Mouse (Mus musculus) embryonic stem cell, embryonic (primary cell): ENCODE results near the gene Npr1.

Experiments used
- CTCF ChIA-PET, 4 experiments: fragments of 300-600 bp in 2 of 4; fragments of 350-600 bp in 2 of 4; sonication (Branson Sonifier 250); formaldehyde crosslinking; loops; one replicate each; lab custom pipeline; 2022; ENCODE audit warnings: inconsistent platforms in 2 of 4; lab: Charles Lee
- POLR2A ChIA-PET, 4 experiments: fragments of 300-600 bp in 2 of 4; fragments of 350-600 bp in 2 of 4; sonication (Branson Sonifier 250); formaldehyde crosslinking; loops; one replicate each; lab custom pipeline; 2022; ENCODE audit warnings: antibody characterized with exemption in 4 of 4, inconsistent platforms in 1 of 4; lab: Charles Lee

The Npr1 gene

DNA sequence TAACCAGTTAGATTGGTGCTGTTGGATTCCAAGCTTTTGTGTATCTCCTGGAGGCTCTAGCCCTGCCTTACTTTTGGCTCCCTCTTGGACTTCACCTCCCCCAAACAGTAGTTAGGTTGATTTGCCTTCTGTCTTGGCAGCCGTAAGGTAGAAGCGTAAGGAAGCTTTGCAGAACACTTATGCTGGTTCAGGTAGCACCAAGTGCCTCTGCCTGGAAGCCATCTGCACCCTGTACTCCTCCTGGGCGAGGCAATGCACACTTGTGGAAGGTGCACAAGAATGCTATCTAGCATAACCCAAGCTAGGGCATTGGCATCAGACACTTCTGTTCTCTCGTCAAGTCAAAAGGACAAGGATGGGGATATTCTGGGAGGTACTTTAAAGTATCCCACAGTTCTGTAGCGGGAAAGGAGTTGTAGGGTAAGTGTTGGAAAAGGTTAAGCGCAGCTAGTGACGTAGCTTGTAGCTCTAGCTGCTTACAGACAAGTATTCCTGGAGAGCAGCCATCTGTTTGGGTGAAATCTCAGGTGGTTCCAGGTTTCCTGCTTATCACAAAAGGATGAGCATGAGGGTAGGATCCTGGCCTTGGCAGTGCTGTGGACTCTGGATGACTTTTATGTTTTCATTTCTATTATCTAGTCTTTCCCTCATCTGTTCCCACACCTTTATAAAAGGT is 30.3 kb upstream of the Npr1 start:
- CTCF ChIA-PET: no interaction called here
- POLR2A ChIA-PET: interaction anchor here (0.8 to 19.9 kb wide), 16 partner anchors 0 to 143 kb away, joined by 3 to 802 read pairs (median 8); partner anchors contain the start of genes Chtop (in 3 of the 4), S100a1 (in 1 of the 4), S100a13 (in 1 of the 4) and S100a14 (in 1 of the 4)

GRCm38 (mm10) chr3:90493831-90494540 is 28.3 kb upstream of the Npr1 start:
- ChIA-PET POLR2A (interaction anchor here in 3 of 4 experiments (0.9 to 19.9 kb wide), 17 partner anchors 8 to 247 kb away, joined by 3 to 802 read pairs (median 4); partner anchors contain the start of genes Chtop (in 3 of the 3), S100a1 (in 1 of the 3), S100a13 (in 1 of the 3) and S100a14 (in 1 of the 3)), CTCF (no interaction called here)

GRCm38 (mm10) chr3:90491350-90491749 is 25.7 kb upstream of the Npr1 start:
- ChIA-PET CTCF (interaction anchor here (0.5 to 3.1 kb wide), 47 partner anchors 9 to 751 kb away, joined by 3 to 33 read pairs (median 4); partner anchors contain the start of genes S100a7a (in 3 of the 4), S100a16 (in 1 of the 4), S100a3 (in 1 of the 4) and Slc27a3 (in 1 of the 4)), POLR2A (interaction anchor here (0.6 to 19.9 kb wide), 63 partner anchors 9 to 280 kb away, joined by 3 to 802 read pairs (median 5); partner anchors contain the start of genes Chtop (in 3 of the 4), S100a14 (in 2 of the 4), Slc27a3 (in 2 of the 4) and Ilf2 (in 1 of the 4))

DNA sequence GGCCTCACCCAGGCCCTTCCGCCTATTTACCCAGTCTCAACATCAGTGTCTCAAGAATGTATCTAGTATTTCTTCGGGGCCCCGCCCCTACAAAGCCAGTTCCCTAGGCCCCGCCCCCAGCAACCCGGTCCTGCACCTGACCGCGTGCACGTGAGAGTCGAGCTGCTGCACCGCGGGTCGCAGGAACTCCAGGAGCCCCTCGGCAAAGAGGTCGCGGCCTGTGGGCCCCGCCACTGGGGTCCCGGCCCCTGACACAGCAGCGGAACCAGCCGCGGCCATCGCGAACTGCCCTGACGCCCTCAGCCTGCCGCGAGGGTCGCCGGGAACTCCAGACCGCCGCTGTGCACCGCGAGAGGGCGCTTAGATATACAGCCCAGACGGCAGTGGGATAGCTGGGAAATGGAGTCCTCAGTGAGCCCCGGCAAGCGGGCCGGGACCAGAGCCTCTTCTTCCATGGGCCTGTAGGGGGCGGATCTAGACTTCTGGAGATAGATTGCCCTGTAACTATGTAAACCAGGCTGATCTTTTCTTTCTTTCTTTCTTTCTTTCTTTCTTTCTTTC is 25.1 kb upstream of the Npr1 start, which contains the start of gene Snapin:
Gene Snapin, minus strand, starts transcription at position 338 of the 561 bp plus-strand sequence.
- ChIA-PET CTCF (interaction anchor here (0.5 to 3.1 kb wide), 51 partner anchors 9 to 752 kb away, joined by 3 to 33 read pairs (median 4); partner anchors contain the start of genes S100a7a (in 3 of the 4), S100a16 (in 1 of the 4), S100a3 (in 1 of the 4) and Slc27a3 (in 1 of the 4)), POLR2A (interaction anchor here (0.6 to 19.9 kb wide), 70 partner anchors 9 to 279 kb away, joined by 3 to 802 read pairs (median 4); partner anchors contain the start of genes Chtop (in 3 of the 4), S100a14 (in 2 of the 4), Slc27a3 (in 2 of the 4) and Gatad2b (in 1 of the 4))

DNA sequence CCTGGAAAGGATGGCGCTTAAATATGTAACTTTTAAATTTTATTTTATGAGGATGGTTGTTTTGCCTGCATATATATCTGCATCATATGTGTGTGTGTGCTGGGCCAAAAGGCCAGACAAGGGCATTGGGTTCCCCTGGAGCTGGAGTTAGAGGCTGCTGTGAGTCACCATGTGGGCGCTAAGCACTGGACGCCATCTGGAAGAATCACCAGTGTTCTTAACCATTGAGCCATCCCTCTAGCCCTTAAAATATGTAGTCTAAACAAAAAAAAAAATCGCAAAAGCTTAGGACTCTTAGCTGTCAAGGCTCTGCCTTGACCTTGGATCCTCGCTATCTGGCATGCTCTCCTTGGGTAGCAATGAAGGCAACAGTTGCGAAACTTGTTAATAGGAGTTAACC is 22.9 kb upstream of the Npr1 start:
- POLR2A ChIA-PET: interaction anchor here in 3 of 4 experiments (0.5 to 19.9 kb wide), 8 partner anchors 10 to 241 kb away, joined by 3 to 802 read pairs (median 11); partner anchors contain the start of genes Chtop (in 1 of the 3), S100a1 (in 1 of the 3), S100a13 (in 1 of the 3) and Slc27a3 (in 1 of the 3)
- CTCF ChIA-PET: interaction anchor here in 1 of 4 experiments (0.7 to 1.4 kb wide), 2 partner anchors 76 to 222 kb away, joined by 3 to 4 read pairs; no protein-coding TSS in a partner anchor

DNA sequence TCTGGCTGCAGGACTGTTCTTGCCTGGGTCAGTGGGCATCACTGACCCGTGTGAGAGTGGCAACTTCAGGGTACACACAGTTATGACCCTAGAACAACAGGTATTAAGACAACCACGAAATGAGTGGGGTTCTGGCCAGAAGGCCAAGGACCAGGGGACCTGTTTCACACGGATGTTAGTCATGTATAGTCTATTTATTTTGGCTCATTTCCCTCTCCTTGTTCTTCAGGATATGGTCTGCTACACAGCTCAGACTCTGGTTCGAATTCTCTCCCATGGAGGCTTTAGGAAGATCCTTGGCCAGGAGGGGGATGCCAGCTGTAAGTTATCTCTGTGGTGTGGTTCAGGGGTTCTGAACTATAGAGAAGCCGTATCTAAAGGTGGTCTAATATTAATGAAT is 21.3 kb upstream of the Npr1 start:
- ChIA-PET CTCF (interaction anchor here in 2 of 4 experiments (0.6 to 1.4 kb wide), 2 partner anchors 74 to 135 kb away, joined by 3 to 4 read pairs; no protein-coding TSS in a partner anchor), POLR2A (interaction anchor here (0.5 to 19.9 kb wide), 9 partner anchors 9 to 114 kb away, joined by 3 to 802 read pairs (median 6); partner anchors contain the start of genes Chtop (in 1 of the 4), S100a1 (in 1 of the 4) and S100a13 (in 1 of the 4))

DNA sequence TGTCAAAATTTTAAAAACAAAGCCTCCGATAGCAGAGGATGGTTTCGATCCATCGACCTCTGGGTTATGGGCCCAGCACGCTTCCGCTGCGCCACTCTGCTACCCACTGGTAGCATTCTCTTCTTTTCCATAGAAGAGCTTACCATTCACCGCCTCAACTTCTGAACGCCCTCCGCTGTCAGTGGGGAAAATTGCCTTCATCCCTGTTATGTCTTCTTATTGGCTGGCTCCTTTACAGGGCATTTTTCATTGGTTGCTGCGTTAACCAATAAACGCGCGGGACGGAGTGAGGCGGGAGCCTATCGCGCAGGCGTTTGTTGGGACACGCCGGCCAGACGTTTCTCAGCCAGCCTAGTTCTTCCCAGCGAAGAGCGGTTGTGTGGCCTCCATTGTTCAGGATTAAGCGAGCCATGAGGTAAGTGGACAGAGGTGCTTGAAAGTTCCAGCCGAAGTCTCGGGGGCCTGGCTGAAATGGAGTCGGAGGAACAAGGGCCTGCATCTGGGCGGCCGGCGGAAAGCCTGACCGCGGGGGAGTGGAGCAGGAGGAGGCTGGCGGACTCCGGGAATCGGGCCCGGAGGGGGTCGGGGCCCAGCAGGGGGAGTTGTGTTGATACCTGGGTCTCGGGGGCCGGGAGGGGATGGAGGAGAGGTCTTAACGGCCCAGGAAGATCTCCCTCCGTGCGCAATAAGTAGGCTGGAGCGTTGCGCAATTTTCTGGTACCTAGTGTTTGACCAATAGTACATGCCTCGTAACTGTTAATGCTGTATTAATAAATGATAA is 10.4 kb upstream of the Npr1 start, which contains the start of gene Ilf2:
Gene Ilf2, plus strand, starts transcription at position 296 of the 781 bp plus-strand sequence.
- POLR2A ChIA-PET: interaction anchor here (0.6 to 1.6 kb wide), 32 partner anchors 8 to 228 kb away, joined by 3 to 9 read pairs (median 4); partner anchors contain the start of genes Snapin (in 2 of the 4), S100a14 (in 1 of the 4) and Slc39a1 (in 1 of the 4)
- CTCF ChIA-PET: interaction anchor here in 3 of 4 experiments (0.7 to 0.9 kb wide), 6 partner anchors 15 to 177 kb away, joined by 3 to 7 read pairs (median 4); partner anchors contain the start of gene Snapin (in 1 of the 3)

DNA sequence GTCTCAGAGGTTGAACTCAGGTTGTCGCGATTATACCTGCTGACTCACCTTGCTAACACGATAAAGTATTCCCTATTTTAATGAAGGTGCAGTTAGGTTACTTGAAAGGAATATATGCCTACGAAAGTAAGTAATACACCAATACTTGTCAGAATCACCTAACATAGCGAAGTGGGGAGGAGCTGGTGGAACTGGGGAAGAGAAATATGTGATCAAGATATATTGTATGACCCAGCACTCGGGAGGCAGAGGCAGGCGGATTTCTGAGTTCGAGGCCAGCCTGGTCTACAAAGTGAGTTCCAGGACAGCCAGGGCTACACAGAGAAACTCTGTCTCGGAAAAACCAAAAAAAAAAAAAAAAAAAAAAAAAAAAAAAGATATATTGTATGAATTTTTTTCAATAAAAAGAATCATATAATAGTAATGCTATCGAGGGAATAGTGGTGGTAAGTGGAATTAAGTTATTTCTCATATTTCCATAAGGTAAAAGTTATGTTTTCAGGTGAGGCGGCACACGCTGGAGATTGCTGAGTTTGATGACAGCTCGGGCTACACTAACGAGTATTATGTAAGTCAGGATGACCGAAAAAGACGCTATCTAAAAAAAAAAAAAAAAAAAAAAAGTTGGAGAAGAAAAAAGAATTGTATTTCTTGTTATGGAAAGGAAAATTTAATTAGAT is 9.6 kb upstream of the Npr1 start:
- POLR2A ChIA-PET: interaction anchor here (0.6 to 1.6 kb wide), 34 partner anchors 9 to 254 kb away, joined by 3 to 9 read pairs (median 4); partner anchors contain the start of genes Snapin (in 2 of the 4), S100a14 (in 1 of the 4) and Slc39a1 (in 1 of the 4)
- CTCF ChIA-PET: interaction anchor here in 3 of 4 experiments (0.7 to 0.9 kb wide), 8 partner anchors 15 to 219 kb away, joined by 3 to 7 read pairs (median 5); partner anchors contain the start of gene Snapin (in 1 of the 3)

GRCm38 (mm10) chr3:90472213-90472612 is 6.5 kb upstream of the Npr1 start:
- POLR2A ChIA-PET: interaction anchor here in 2 of 4 experiments (0.6 to 1.0 kb wide), 2 partner anchors 18 to 41 kb away, joined by 3 read pairs; partner anchors contain the start of gene Snapin (in 1 of the 2)
- CTCF ChIA-PET: interaction anchor here in 1 of 4 experiments (0.9 kb wide), 1 partner anchor 8 kb away, joined by 3 read pairs; no protein-coding TSS in a partner anchor

DNA sequence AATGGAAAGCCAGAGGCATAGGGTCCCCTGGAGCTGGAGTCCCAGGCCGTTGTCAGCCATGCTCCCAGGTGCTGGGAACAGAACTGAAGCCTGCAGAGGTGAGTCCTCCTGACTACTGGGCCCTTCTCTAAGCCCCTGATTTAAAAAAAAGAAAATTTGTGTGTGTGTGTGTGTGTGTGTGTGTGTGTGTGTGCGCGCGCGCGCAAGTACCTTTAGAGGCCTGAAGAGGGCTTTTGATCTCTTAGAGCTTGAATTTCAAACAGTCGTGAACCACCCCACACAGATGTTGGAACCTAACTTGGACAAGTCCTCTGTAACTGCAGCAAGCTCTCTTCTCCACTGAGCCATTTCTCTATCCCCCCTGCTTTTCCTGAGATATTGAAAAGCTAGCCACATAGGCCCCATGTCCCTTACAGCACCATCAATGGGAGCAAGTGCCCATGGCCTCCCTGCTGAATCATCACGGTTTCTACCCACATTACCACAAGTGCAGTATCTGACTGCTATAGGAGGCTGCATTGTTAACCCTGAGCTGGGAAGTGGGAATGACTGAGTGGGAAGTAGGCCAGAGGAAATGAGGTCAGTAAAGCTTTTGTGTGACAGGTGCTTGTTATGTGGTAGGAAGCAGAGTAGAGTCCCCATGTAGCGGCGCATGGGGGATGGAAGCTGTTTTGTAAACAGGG is 2.1 kb upstream of the Npr1 start:
- POLR2A ChIA-PET: interaction anchor here (0.6 to 4.8 kb wide), 27 partner anchors 11 to 175 kb away, joined by 3 to 33 read pairs (median 5); partner anchors contain the start of genes Chtop (in 2 of the 4), Slc27a3 (in 2 of the 4), Snapin (in 2 of the 4) and Gatad2b (in 1 of the 4)

DNA sequence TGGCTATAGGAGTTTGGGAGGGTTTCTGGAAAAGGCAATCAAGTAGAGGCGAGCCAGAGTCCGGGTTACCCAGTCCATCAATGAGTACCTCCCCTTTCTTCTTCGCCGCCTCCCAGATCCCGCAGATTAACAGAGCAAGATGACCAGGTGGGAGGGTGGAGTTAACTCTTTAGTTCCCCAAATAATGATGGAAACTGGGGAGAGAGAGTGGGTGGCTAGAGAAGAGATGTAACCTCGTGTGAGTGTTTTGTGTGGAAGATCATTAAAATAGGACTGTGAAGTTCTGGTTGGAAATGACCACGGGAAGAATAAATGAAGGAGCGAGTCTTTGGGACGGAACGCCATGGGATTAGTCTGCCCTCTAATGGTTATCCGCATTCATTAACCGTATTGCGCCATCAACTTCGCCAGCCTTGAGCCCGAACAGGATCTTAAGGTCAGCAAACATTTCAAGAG is 673 bp upstream of the Npr1 start:
- ChIA-PET POLR2A (interaction anchor here (0.6 to 4.8 kb wide), 25 partner anchors 8 to 350 kb away, joined by 3 to 33 read pairs (median 4); partner anchors contain the start of genes Snapin (in 2 of the 4), Chtop (in 1 of the 4), Ints3 (in 1 of the 4) and Slc27a3 (in 1 of the 4)), CTCF (interaction anchor here (0.6 to 5.1 kb wide), 20 partner anchors 11 to 250 kb away, joined by 3 to 47 read pairs (median 4); partner anchors contain the start of gene Slc39a1 (in 1 of the 4))

More for the DNA sequence above, 2.1 kb upstream of the Npr1 start:
- CTCF ChIA-PET: interaction anchor here (0.5 to 5.1 kb wide), 25 partner anchors 10 to 1444 kb away, joined by 3 to 47 read pairs (median 4); partner anchors contain the start of gene Slc27a3 (in 1 of the 4)

GRCm38 (mm10) chr3:90465081-90465685 is 483 bp downstream of the Npr1 start:
- CTCF ChIA-PET: interaction anchor here in 3 of 4 experiments (0.6 to 5.1 kb wide), 6 partner anchors 23 to 92 kb away, joined by 3 to 47 read pairs (median 6); no protein-coding TSS in a partner anchor
- POLR2A ChIA-PET: interaction anchor here in 3 of 4 experiments (0.6 to 4.8 kb wide), 16 partner anchors 9 to 120 kb away, joined by 3 to 33 read pairs (median 6); partner anchors contain the start of genes Ilf2 (in 1 of the 3), Ints3 (in 1 of the 3) and Snapin (in 1 of the 3)

- CTCF ChIA-PET: interaction anchor here (0.5 to 5.1 kb wide), 9 partner anchors 8 to 500 kb away, joined by 3 to 47 read pairs (median 4); no protein-coding TSS in a partner anchor
- POLR2A ChIA-PET: interaction anchor here in 3 of 4 experiments (0.5 to 4.8 kb wide), 24 partner anchors 8 to 287 kb away, joined by 3 to 33 read pairs (median 5); partner anchors contain the start of genes Ilf2 (in 1 of the 3), Ints3 (in 1 of the 3) and Snapin (in 1 of the 3)
Observed at GRCm38 (mm10) chr3:90464552-90465080, 1.1 kb downstream of the Npr1 start.
